In the genomic region with DNA sequence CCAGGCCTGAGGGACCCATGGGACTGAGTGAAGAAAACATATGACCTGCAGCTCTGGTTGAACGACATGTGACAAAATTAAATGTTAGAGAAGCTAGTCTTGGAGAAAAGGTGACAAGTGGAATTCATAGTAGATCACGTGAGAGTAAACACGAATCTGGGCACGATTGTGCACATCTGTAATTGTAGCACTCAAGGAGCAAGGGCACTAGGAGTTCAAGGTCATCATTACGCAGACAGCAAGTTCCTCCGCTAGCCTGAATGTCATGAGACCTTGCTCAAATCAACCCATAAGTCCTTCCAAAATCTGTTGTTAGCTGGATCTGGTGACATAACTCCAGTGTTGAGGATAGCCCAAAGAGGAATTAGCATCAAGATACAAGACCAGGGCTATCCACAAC, we compare ENCODE assay signal across 22 mouse cellular contexts. TPM values are rescaled to one million over a fixed set of nuclear protein-coding genes. Genes with fewer than 3 reads are reported as not detected.
DNase-seq lines count a peak whose midpoint lies in the region; ATAC-seq lines count a peak whose summit lies in the region.
"Had no signal": no experiment of that assay in that cellular context is flagged by ENCODE, and none has a peak within 500 bp of the region (broad histone marks: within the 10 kb centered on the region; RNA-seq: fewer than 3 reads in every experiment).

No protein-coding gene starts in this region.

- no peak overlapping the region for H3K9ac ChIP-seq in kidney, embryonic 14.5 days (ENCODE audit: low read depth, low read length)
- no peak overlapping the region for H3K9ac ChIP-seq in liver, embryonic 11.5 days (ENCODE audit: low read depth, low read length)
- no peak overlapping the region for H3K9ac ChIP-seq in liver, embryonic 12.5 days

- no peaks in the 10 kb centered on the region for H3K4me1 ChIP-seq in kidney, embryonic 14.5 days (ENCODE audit: control insufficient read depth, insufficient read depth, low read length)
- H3K4me1 ChIP-seq in liver, embryonic 11.5 days (replicated peaks; ENCODE audit: control insufficient read depth, insufficient read depth, low read length) = no peaks in the 10 kb centered on the region
- H3K4me1 ChIP-seq in liver, embryonic 12.5 days = no peaks in the 10 kb centered on the region

- no peaks in the 10 kb centered on the region for H3K27me3 ChIP-seq in kidney, embryonic 14.5 days (ENCODE audit: control insufficient read depth, insufficient read depth, low read length)
- no peaks in the 10 kb centered on the region for H3K27me3 ChIP-seq in liver, embryonic 11.5 days (replicated peaks; ENCODE audit: control insufficient read depth, insufficient read depth, low read length)
- H3K27me3 ChIP-seq in liver, embryonic 12.5 days (replicated peaks) = no peaks in the 10 kb centered on the region
- H3K27me3 ChIP-seq: CH12.LX had no signal

- 91% methylated on average over 6 of the region's 6 CpGs for WGBS in kidney, embryonic 14.5 days
- WGBS in liver, embryonic 11.5 days = 85% methylated on average over 6 of the region's 6 CpGs
- WGBS in liver, embryonic 12.5 days (ENCODE audit: insufficient replicate concordance) = 76% methylated on average over 6 of the region's 6 CpGs

- no peak overlapping the region for H3K27ac ChIP-seq in kidney, embryonic 14.5 days (ENCODE audit: low read depth, low read length)
- no peak overlapping the region for H3K27ac ChIP-seq in liver, embryonic 11.5 days (ENCODE audit: low read depth, low read length)
- H3K27ac ChIP-seq in liver, embryonic 12.5 days = no peak overlapping the region

- no peak for ATAC-seq in kidney, embryonic 14.5 days (ENCODE audit: low FRiP score, low TSS enrichment)
- ATAC-seq in liver, embryonic 11.5 days (replicated peaks; ENCODE audit: low FRiP score) = no peak
- no peak for ATAC-seq in liver, embryonic 12.5 days
- ATAC-seq: activated CD4-positive, CD25-positive, alpha-beta regulatory T cell, adult 4 months; CD4-positive, CD25-positive, alpha-beta regulatory T cell, adult 4 months; Patski had no signal

- no peak overlapping the region for H3K4me2 ChIP-seq in kidney, embryonic 14.5 days (replicated peaks; ENCODE audit: low read depth, low read length)
- H3K4me2 ChIP-seq in liver, embryonic 11.5 days = no peak overlapping the region
- H3K4me2 ChIP-seq in liver, embryonic 12.5 days = no peak overlapping the region

- H3K9me3 ChIP-seq in kidney, embryonic 14.5 days (ENCODE audit: control insufficient read depth, low read length) = no peaks in the 10 kb centered on the region
- no peaks in the 10 kb centered on the region; the same call in 1 of the 2 replicates for H3K9me3 ChIP-seq in liver, embryonic 11.5 days (ENCODE audit: control insufficient read depth, low read length)
- no peaks in the 10 kb centered on the region for H3K9me3 ChIP-seq in liver, embryonic 12.5 days (replicated peaks)
- H3K9me3 ChIP-seq: G1E had no signal

- H3K36me3 ChIP-seq in kidney, embryonic 14.5 days (ENCODE audit: control insufficient read depth, insufficient read depth, low read length) = no peaks in the 10 kb centered on the region
- H3K36me3 ChIP-seq in liver, embryonic 11.5 days (ENCODE audit: control insufficient read depth, insufficient read depth, low read length) = no peaks in the 10 kb centered on the region
- no peaks in the 10 kb centered on the region for H3K36me3 ChIP-seq in liver, embryonic 12.5 days
- H3K36me3 ChIP-seq: G1E had no signal

- no peak overlapping the region for H3K4me3 ChIP-seq in kidney, embryonic 14.5 days (ENCODE audit: low read length)
- no peak overlapping the region for H3K4me3 ChIP-seq in liver, embryonic 11.5 days (ENCODE audit: low read depth, low read length)
- H3K4me3 ChIP-seq in liver, embryonic 12.5 days = no peak overlapping the region

- DNase-seq in heart, adult 11 months = peak; percentile 61
- DNase-seq in heart, adult 9 months (ENCODE audit: low spot score in 2 of 2) = no peak
- DNase-seq in kidney, adult 18-20 months = peak; percentile 1
- peak; percentile 10 for DNase-seq in liver, embryonic 11.5 days (ENCODE audit: low spot score)
- DNase-seq: adrenal gland, adult 2 months; adrenal gland, adult 8-10 months; adrenal gland, postnatal 10 days; adrenal gland, postnatal 14 days; adrenal gland, postnatal 25 days; adrenal gland, postnatal 36 days; B cell, adult 2 months; cerebellum, adult 11 months; cerebellum, adult 11-12 months; cerebellum, adult 18-20 months had no signal

RNA-seq across cellular contexts. Expression of gene Fmo4, which starts 25.2 kb away (rescaled TPM):
- 0.17 and 0.60 TPM in 2 replicates for polyA plus RNA-seq in kidney, embryonic 14.5 days (2014; fragmentation: Nextera tagmentation; extraction: Ambion mirVana)
- 0.34 and 0.58 TPM in 2 replicates for polyA plus RNA-seq in liver, embryonic 11.5 days (2014; fragmentation: Nextera tagmentation; extraction: Ambion mirVana)
- polyA plus RNA-seq in liver, embryonic 12.5 days (2016; fragmentation: Nextera tagmentation; extraction: Ambion mirVana) = 0.67 and 0.79 TPM in 2 replicates
- polyA plus RNA-seq: activated CD4-positive, CD25-positive, alpha-beta regulatory T cell, adult 4 months; CD4-positive, CD25-positive, alpha-beta regulatory T cell, adult 4 months had no signal

RNA-seq across cellular contexts. Expression of gene Fmo1, which starts 27.4 kb away (rescaled TPM):
- polyA plus RNA-seq in kidney, embryonic 14.5 days (2014; fragmentation: Nextera tagmentation; extraction: Ambion mirVana) = 8.9 and 17.2 TPM in 2 replicates
- polyA plus RNA-seq in liver, embryonic 11.5 days (2014; fragmentation: Nextera tagmentation; extraction: Ambion mirVana) = 3.1 and 4.7 TPM in 2 replicates
- 3.8 and 4.8 TPM in 2 replicates for polyA plus RNA-seq in liver, embryonic 12.5 days (2016; fragmentation: Nextera tagmentation; extraction: Ambion mirVana)
- polyA plus RNA-seq: G1E had no signal

RNA-seq across cellular contexts. Expression of gene Fmo2, which starts 59.5 kb away (rescaled TPM):
- polyA plus RNA-seq in kidney, embryonic 14.5 days (2014; fragmentation: Nextera tagmentation; extraction: Ambion mirVana) = 0.99 and 1.2 TPM in 2 replicates
- not detected in 2 replicates for polyA plus RNA-seq in liver, embryonic 11.5 days (2014; fragmentation: Nextera tagmentation; extraction: Ambion mirVana)
- polyA plus RNA-seq in liver, embryonic 12.5 days (2016; fragmentation: Nextera tagmentation; extraction: Ambion mirVana) = 0.07 and 0.11 TPM in 2 replicates
- polyA plus RNA-seq: activated CD4-positive, CD25-positive, alpha-beta regulatory T cell, adult 4 months; C2C12; CD4-positive, CD25-positive, alpha-beta regulatory T cell, adult 4 months had no signal

Comparison
In these comparisons a context has a peak if more than half of its experiments do, and no peak if none do; other contexts are left out.
1. DNase-seq: peak in heart, adult 11 months (single experiment), kidney, adult 18-20 months (single experiment) and liver, embryonic 11.5 days (single experiment); none in heart, adult 9 months (0 of 2).